Mouse (Mus musculus) heart, embryonic 12.5 days (tissue): ENCODE data around the gene Glul. TPM values are rescaled to one million over a fixed set of nuclear protein-coding genes. Genes with fewer than 3 reads are reported as not detected.
A peak's percentile ranks its signal among the peaks of the same experiment; 100 is the strongest.

Experiments used
- ATAC-seq: fragments of 200-750 bp; cut with Nextera tagmentation; 2 replicates; pipeline ENCODE4 v1.8.0; 2017; ENCODE audit warnings: moderate TSS enrichment, moderate library complexity; ENCODE audit not compliant: insufficient number of reproducible peaks, low FRiP score
- H3K27ac ChIP-seq: fragments of 300-500 bp; sonication (generic); 2 replicates; pipeline ENCODE4 v1.5.1; 2016; ENCODE audit warnings: mild to moderate bottlenecking, moderate library complexity; ENCODE audit not compliant: poor library complexity, severe bottlenecking
- H3K27me3 ChIP-seq: fragments of 300-500 bp; sonication (generic); replicated peaks from 2 replicates; pipeline ENCODE4 v1.6.1; 2016; ENCODE audit warnings: mild to moderate bottlenecking, moderate library complexity
- H3K36me3 ChIP-seq: fragments of 300-500 bp; sonication (generic); 2 replicates; pipeline ENCODE4 v1.6.1; 2016; ENCODE audit warnings: mild to moderate bottlenecking, moderate library complexity
- H3K4me1 ChIP-seq: fragments of 300-500 bp; sonication (generic); replicated peaks from 2 replicates; pipeline ENCODE4 v1.6.1; 2016; ENCODE audit warnings: mild to moderate bottlenecking
- H3K4me2 ChIP-seq: fragments of 300-500 bp; sonication (generic); 2 replicates; pipeline ENCODE4 v1.6.1; 2016; ENCODE audit warnings: mild to moderate bottlenecking, moderate library complexity
- H3K4me3 ChIP-seq: fragments of 300-500 bp; sonication (generic); 2 replicates; pipeline ENCODE4 v1.5.1; 2016; ENCODE audit warnings: mild to moderate bottlenecking
- H3K9ac ChIP-seq: fragments of 300-500 bp; sonication (generic); 2 replicates; pipeline ENCODE4 v1.6.1; 2016; ENCODE audit warnings: mild to moderate bottlenecking, moderate library complexity
- H3K9me3 ChIP-seq: fragments of 300-500 bp; sonication (generic); replicated peaks from 2 replicates; pipeline ENCODE4 v1.6.1; 2016; ENCODE audit warnings: mild to moderate bottlenecking, moderate library complexity
- WGBS: fragments of 180-500 bp; shearing (Covaris S2); methylation state at CpG from one replicate; pipeline ENCODE4 v1.1.7; 2016; 5-methylcytosine and 5-hydroxymethylcytosine counted together
- polyA plus RNA-seq: library from polyadenylated mRNA; unstranded; fragments of >200 nt; fragmentation: Nextera tagmentation; extraction: Ambion mirVana; gene quantifications from 2 replicates; pipeline ENCODE4 v1.2.1, GENCODE M21; 2016

Gene Glul
- polyA plus RNA-seq, 1 experiment from 2014 or later = 55.2 TPM

DNA sequence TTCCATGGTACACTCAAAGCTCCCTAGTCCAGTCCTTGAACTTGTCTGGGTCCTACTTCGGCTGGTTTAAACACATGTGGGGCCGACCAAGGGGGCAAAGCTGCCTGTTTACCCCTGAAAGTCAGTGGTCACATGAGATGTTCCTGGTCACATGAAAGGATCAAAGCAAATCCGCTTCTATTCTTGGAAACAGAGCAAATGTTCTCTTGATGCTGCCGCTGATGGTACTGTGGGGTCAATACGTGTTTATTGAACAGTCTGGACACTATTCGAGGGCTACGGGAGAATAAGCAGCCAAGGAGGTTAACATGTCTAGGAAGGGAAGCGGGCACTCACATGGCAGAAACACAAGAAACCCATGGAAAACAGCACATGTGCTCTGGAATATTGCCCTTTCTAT is 2.5 kb upstream of the Glul start:
- Histone ChIP-seq H3K9me3 (no peaks in the 10 kb centered on the region), H3K4me2 (no peak overlapping the region), H3K9ac (no peak overlapping the region), H3K36me3 (no peaks in the 10 kb centered on the region), H3K4me3 (no peak overlapping the region), H3K27me3 (peaks cover 7% of the 10 kb centered on the region), H3K27ac (no peak overlapping the region), H3K4me1 (peaks cover 22% of the 10 kb centered on the region)
- 75% methylated on average over 8 of the region's 8 CpGs for WGBS
- no peak for ATAC-seq

DNA sequence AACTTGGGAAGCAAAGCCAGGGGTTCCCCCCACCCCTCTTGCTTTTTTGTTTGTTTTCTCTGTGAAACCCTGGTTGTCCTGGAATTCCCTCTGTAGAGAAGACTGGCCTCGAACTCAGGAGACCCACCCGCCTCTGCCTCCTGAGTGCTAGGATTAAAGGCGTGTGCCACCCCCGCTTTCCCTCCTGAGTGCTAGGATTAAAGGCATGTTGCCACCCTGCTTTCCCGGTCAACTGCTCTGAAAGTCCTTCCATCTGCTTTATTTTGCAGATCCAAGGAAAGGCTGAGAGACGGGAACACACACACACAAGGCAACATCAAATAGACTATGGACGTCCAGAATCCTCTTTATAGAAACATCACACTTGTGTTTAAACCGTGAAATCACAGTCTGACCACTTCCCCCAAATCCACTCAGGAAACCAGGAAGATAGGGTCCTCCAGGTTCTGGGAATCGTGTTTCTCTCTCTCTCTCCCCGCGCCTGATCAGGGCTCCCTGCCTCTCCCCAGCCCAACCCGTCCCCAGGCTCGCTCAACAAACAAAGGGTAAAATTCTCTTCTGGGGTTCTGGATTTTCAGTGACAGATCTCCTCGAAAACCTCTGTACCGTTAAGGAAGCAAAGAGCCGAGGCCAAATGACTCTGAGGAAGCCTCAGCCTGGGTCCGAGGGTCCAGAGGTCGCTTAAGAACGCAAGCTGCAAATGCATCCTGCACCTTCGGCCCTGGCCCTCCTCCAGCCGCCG is 584 bp upstream of the Glul start:
- peak overlapping the region; percentile 84 for H3K4me2 ChIP-seq
- H3K27me3 ChIP-seq = peaks cover 4% of the 10 kb centered on the region; the same call in 1 of the 2 replicates
- peak overlapping the region; percentile 71 for H3K27ac ChIP-seq
- peaks cover 20% of the 10 kb centered on the region for H3K4me1 ChIP-seq
- H3K9ac ChIP-seq = peak overlapping the region; percentile 70
- ATAC-seq = no peak; the same call in 1 of the 2 replicates
- H3K9me3 ChIP-seq = no peaks in the 10 kb centered on the region
- peak overlapping the region; percentile 80 for H3K4me3 ChIP-seq
- H3K36me3 ChIP-seq = peaks cover 16% of the 10 kb centered on the region
- 19% methylated on average over 22 of the region's 22 CpGs for WGBS

DNA sequence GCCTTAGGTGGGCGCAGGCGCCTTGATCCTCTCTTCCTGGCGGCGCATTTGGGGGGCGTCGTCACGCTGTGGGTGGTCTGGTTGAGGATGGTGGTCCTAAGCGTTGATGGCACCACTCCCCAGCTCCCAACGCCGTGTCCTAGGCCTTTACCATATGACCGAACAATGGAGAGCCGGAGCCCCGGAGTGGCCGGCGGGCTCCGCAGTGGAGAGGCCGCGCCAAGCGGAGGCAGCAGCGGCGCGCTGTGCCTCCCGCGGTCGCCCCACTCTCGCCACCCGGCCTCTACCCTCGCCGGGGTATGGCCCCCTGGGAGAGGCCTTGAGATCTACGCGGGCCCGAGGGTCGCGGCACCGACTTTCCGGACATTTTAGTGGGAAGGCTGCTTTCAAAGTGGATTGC is 637 bp downstream of the Glul start:
- H3K4me1 ChIP-seq = peaks cover 17% of the 10 kb centered on the region
- H3K9me3 ChIP-seq = no peaks in the 10 kb centered on the region
- peaks cover 28% of the 10 kb centered on the region for H3K36me3 ChIP-seq
- peak overlapping the region; percentile 80 for H3K4me3 ChIP-seq
- WGBS = under 1% methylated on average over 34 of the region's 36 CpGs
- H3K9ac ChIP-seq = peak overlapping the region; percentile 87
- peak overlapping the region; percentile 84 for H3K4me2 ChIP-seq
- no peaks in the 10 kb centered on the region for H3K27me3 ChIP-seq
- H3K27ac ChIP-seq = peak overlapping the region; percentile 94
- peak; percentile 63 for ATAC-seq

DNA sequence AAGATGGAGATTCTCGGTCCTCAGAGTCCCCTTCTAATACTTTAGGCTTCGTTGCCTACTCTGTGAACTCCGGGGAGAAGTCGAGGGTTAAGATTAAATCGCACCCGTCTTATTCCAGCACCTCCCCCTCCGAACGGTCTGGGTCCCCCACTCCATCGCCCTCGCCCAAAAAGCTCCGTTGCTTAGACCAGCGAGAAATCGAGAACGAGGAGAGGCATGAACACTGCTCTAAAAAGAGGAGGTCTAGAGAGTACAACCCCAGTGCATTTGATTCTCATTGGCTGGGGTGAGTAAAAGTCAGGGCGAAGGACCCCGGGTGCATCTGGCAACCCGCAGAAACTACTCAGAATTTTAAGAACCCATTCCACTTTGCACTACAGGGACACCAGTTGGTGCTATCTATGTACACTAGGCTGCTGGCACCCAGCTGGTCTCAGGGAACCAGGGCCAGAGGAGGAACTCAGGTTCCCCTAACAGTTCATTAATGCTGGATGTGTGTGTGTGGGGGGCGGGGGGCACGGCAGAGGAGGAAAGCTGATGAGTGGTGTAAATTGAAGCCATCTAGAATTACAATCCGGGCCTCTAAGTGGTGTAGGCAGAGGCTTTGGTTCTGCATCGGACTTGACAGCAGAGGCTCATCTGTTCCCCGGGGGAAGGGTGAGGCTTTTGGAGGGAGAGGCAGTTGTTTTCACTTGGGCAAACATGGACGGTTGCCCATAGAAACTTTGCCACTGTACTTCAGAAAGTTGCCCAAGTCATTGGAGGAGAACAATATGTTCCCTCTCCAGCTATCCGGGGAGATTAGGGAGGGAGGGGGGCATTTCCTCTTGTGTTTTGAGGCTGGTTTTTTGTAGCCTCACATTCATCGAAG is 1.4 kb downstream of the Glul start:
- H3K27me3 ChIP-seq = no peaks in the 10 kb centered on the region
- H3K4me3 ChIP-seq = peak overlapping the region; percentile 80
- WGBS = 2% methylated on average over 25 of the region's 25 CpGs
- peak overlapping the region; percentile 94 for H3K27ac ChIP-seq
- H3K9ac ChIP-seq = peak overlapping the region; percentile 87
- H3K9me3 ChIP-seq = no peaks in the 10 kb centered on the region
- H3K4me1 ChIP-seq = peaks cover 17% of the 10 kb centered on the region
- H3K36me3 ChIP-seq = peaks cover 33% of the 10 kb centered on the region
- ATAC-seq = no peak
- H3K4me2 ChIP-seq = peak overlapping the region; percentile 84

DNA sequence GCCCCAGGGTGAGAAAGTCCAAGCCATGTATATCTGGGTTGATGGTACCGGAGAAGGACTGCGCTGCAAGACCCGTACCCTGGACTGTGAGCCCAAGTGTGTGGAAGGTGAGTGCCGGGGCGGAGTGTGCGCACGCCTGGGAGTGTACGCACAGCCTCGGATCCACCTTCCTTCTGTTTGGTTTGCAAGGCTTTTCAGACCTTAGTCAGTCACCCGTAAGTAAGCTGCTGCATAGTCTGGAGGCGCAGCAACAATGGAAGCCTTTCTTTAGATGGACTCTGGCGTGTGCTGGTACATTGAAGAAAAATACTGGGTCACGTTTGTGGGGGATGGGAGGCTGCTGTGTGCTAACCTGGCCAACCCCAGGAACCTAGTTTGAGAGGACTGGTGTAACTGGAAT is 3.3 kb downstream of the Glul start:
- Histone ChIP-seq H3K4me1 (peaks cover 11% of the 10 kb centered on the region), H3K9me3 (no peaks in the 10 kb centered on the region), H3K27ac (no peak overlapping the region), H3K27me3 (no peaks in the 10 kb centered on the region), H3K9ac (no peak overlapping the region), H3K36me3 (peaks cover 52% of the 10 kb centered on the region), H3K4me2 (no peak overlapping the region), H3K4me3 (no peak overlapping the region)
- WGBS = 95% methylated on average over 13 of the region's 13 CpGs
- ATAC-seq = no peak

DNA sequence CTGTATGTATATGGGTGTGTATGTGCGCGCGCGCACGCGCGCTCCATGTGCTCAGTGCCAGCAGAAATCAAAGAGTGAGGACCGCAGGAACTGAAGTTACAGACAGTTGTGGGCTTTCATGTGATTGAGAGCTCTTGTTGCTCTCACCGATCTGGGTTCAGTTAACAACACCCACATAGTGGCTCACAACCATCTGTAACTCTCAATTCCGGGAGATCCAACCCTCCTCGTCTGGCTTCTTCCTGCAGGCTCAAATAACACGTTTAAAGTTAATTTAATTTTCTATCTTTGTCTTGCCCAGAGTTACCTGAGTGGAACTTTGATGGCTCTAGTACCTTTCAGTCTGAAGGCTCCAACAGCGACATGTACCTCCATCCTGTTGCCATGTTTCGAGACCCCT is 4.5 kb downstream of the Glul start:
- Histone ChIP-seq H3K4me3 (no peak overlapping the region), H3K27me3 (no peaks in the 10 kb centered on the region), H3K9me3 (no peaks in the 10 kb centered on the region), H3K4me1 (peaks cover 8% of the 10 kb centered on the region), H3K9ac (no peak overlapping the region), H3K36me3 (peaks cover 64% of the 10 kb centered on the region), H3K27ac (no peak overlapping the region), H3K4me2 (no peak overlapping the region)
- 95% methylated on average over 14 of the region's 14 CpGs for WGBS
- no peak for ATAC-seq

DNA sequence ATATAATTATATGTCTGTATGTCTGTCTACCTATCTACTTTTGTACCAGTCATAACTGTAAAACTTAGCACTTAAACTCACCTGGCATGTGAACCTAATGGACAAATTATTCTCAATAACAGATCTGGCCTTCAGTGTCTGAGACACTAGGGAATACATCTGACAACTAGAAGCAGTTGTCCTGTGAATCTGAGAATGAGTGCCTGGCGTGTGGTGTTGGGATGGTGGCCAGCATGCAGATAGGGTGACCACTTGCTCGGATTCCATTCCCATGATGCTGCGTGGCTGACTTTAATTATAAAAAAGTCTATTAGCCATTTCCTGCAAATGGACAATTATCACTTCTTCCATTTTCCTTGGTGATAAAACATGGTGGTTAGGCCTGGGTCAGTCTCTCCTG is 6.1 kb downstream of the Glul start:
- H3K9me3 ChIP-seq = no peaks in the 10 kb centered on the region
- ATAC-seq = no peak
- WGBS = 88% methylated on average over 3 of the region's 3 CpGs
- H3K36me3 ChIP-seq = peaks cover 76% of the 10 kb centered on the region
- H3K4me1 ChIP-seq = peaks cover 8% of the 10 kb centered on the region
- H3K27me3 ChIP-seq = no peaks in the 10 kb centered on the region
- no peak overlapping the region for H3K9ac ChIP-seq
- no peak overlapping the region for H3K4me3 ChIP-seq
- H3K27ac ChIP-seq = no peak overlapping the region
- no peak overlapping the region for H3K4me2 ChIP-seq

DNA sequence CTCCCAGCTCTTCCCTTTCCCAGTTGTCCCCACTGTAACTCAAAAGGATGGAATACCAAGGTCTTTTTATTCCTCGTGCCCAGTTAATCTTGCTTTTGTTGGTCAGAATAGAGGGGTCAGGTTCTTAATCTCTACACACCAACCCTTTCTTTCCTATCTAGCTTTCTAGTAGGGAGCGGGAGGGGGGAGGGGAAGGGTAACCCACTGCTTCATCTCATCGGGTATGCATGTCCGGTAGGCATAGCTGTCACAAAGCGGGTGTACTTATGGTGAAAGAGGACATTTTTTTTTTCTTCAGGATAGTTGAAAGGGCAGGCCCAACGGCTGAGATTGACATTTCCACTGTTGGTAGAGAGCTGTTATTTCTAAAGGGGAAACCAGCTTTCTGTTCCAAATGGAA is 8.5 kb downstream of the Glul start:
- no peak overlapping the region for H3K4me2 ChIP-seq
- no peak overlapping the region for H3K4me3 ChIP-seq
- H3K36me3 ChIP-seq = peaks cover 70% of the 10 kb centered on the region
- H3K9ac ChIP-seq = no peak overlapping the region
- whole genome bisulfite sequencing = 86% methylated on average over 6 of the region's 6 CpGs
- no peak overlapping the region for H3K27ac ChIP-seq
- H3K27me3 ChIP-seq = no peaks in the 10 kb centered on the region
- no peak for ATAC-seq
- no peaks in the 10 kb centered on the region for H3K9me3 ChIP-seq
- no peaks in the 10 kb centered on the region for H3K4me1 ChIP-seq

DNA sequence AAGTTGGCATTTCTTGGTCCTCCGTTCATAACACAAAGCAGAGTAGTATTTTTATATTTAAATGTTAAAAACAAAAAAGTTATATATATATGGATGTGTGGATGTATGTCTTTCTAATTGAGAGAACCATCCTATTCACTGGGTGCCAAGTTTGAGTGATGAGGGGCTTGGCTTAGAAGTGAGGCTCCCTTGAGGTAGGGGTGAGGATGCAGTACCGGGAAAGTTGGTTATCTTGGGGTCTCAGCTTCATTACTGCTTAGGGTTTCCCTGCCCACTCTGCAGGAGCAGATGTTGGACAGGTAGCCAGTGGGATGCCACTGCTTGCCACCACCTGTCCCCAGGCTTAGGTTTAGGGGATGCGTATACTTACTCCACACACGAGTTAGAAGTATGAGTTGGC is 9.0 kb downstream of the Glul start:
- 82% methylated on average over 4 of the region's 4 CpGs for WGBS
- Histone ChIP-seq H3K4me3 (no peak overlapping the region), H3K27me3 (no peaks in the 10 kb centered on the region), H3K36me3 (peaks cover 65% of the 10 kb centered on the region), H3K4me1 (no peaks in the 10 kb centered on the region), H3K9ac (no peak overlapping the region), H3K27ac (no peak overlapping the region), H3K4me2 (no peak overlapping the region), H3K9me3 (no peaks in the 10 kb centered on the region)
- ATAC-seq = no peak

DNA sequence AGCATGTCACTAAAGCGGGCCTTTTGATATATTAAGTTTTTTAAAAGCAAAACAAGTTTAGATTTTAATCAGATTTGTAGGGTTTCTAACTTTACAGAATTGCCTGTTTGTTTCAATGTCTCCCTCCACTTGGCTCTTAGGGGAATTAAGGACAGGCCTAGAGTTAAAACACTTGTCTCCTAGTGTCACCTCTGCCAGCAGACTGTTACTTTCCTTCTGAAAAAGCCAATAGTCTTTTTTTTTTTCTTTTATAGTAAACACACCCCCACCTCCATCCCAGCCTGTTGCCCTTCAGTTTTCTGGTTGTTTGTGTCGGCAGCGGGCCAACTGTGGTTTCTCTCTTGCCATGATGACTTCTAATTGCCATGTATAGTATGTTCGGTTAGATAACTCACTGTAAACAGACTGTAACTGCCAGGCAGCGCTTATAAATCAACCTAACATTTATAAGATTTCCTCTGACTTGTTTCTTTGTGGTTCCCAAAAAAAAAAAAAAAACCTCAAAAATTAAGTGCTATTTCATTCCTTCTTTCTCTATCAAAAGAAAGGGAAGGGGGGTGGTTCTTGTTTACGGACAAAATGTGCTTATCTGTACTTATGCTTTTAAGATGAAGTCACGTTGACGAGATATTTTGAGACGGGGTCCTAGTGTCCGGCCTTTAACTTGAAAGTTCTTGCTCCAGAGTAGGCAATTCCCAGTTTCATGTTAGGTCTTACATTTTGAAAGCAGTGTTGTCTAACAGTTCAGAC is 9.6 kb downstream of the Glul start:
- H3K36me3 ChIP-seq = peaks cover 58% of the 10 kb centered on the region
- WGBS = 77% methylated on average over 10 of the region's 10 CpGs
- no peaks in the 10 kb centered on the region for H3K4me1 ChIP-seq
- ATAC-seq = no peak
- no peak overlapping the region for H3K27ac ChIP-seq
- no peak overlapping the region for H3K9ac ChIP-seq
- no peaks in the 10 kb centered on the region for H3K9me3 ChIP-seq
- no peak overlapping the region for H3K4me2 ChIP-seq
- H3K27me3 ChIP-seq = no peaks in the 10 kb centered on the region
- no peak overlapping the region for H3K4me3 ChIP-seq

DNA sequence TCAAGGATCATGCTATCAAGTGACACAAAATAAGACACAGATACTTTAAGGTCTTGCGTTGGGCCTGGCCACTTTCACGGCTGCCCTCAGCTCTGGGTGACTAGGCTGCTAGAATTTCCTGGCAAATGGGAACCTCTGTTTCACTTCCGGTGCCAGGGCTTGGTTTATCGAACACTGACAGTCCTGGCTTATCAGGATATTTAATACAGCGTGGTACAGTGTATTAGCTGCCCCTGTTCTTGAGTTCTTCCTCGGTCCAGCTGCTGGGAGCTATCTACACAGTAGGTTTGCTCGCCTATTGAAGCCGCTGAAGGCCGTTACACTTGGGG is 10.2 kb downstream of the Glul start:
- peaks cover 53% of the 10 kb centered on the region for H3K36me3 ChIP-seq
- no peak overlapping the region for H3K4me2 ChIP-seq
- no peaks in the 10 kb centered on the region for H3K27me3 ChIP-seq
- no peak overlapping the region for H3K27ac ChIP-seq
- H3K9ac ChIP-seq = no peak overlapping the region
- H3K4me1 ChIP-seq = no peaks in the 10 kb centered on the region
- 84% methylated on average over 9 of the region's 9 CpGs for whole genome bisulfite sequencing
- no peak overlapping the region for H3K4me3 ChIP-seq
- ATAC-seq = no peak
- no peaks in the 10 kb centered on the region for H3K9me3 ChIP-seq
